Mouse (Mus musculus): ENCODE results near the gene Phex. TPM values are rescaled to one million over a fixed set of nuclear protein-coding genes. Genes with fewer than 3 reads are reported as not detected.

Phex gene
- polyA plus RNA-seq (2015; fragmentation: Nextera tagmentation; extraction: Ambion mirVana) = not detected in 2 replicates

GRCm38 (mm10) chrX:157415212-157415611, at the start of gene Phex:
Gene Phex (minus strand): TSS chrX:157415312.

Small RNA genes lying within 50 kb of the gene (microRNA-seq; reads per million reads assigned to microRNA genes)
- gene Gm23798 = not detected

Other genes starting within 250 kb of the Phex start
- gene Sms, start 77.0 kb upstream of the Phex start, polyA plus RNA-seq (2015; fragmentation: Nextera tagmentation; extraction: Ambion mirVana) = 18.6 and 19.2 TPM in 2 replicates
- 1.3 and 1.8 TPM in 2 replicates for gene Yy2, start 153.7 kb upstream of the Phex start, polyA plus RNA-seq (2015; fragmentation: Nextera tagmentation; extraction: Ambion mirVana)
- gene Mbtps2, start 183.4 kb upstream of the Phex start, polyA plus RNA-seq (2015; fragmentation: Nextera tagmentation; extraction: Ambion mirVana) = 8.9 and 10.4 TPM in 2 replicates